Mouse (Mus musculus) thymus, adult 2 months (tissue): Measurements from ENCODE around the gene Wdr83os. TPM values are rescaled to one million over a fixed set of nuclear protein-coding genes. Genes with fewer than 3 reads are reported as not detected.

ENCODE experiments used
- DNase-seq: peaks from one replicate; pipeline ENCODE4 v3.0.0; 2021
- H3K27ac ChIP-seq: fragments of 200-500 bp; 2 replicates; pipeline ENCODE4 v1.5.1; 2012; ENCODE audit warnings: low read length, control low read depth; ENCODE audit not compliant: control insufficient read depth, insufficient read depth
- H3K27me3 ChIP-seq: fragments of 200-500 bp; 2 replicates; pipeline ENCODE4 v1.6.1; 2012; ENCODE audit warnings: mild to moderate bottlenecking, low read length, moderate library complexity, mixed read lengths; ENCODE audit not compliant: control insufficient read depth, insufficient read depth
- H3K36me3 ChIP-seq: fragments of 200-500 bp; 2 replicates; pipeline ENCODE4 v1.6.1; 2012; ENCODE audit warnings: mild to moderate bottlenecking, low read length, moderate library complexity; ENCODE audit not compliant: control insufficient read depth, insufficient read depth
- H3K4me1 ChIP-seq: fragments of 200-500 bp; replicated peaks from 2 replicates; pipeline ENCODE4 v1.6.1; 2012; ENCODE audit warnings: low read length; ENCODE audit not compliant: control insufficient read depth, insufficient read depth
- H3K4me3 ChIP-seq: fragments of 200-500 bp; 2 replicates; pipeline ENCODE4 v1.5.1; 2012; ENCODE audit warnings: mild to moderate bottlenecking, low read length, control low read depth, moderate library complexity; ENCODE audit not compliant: control insufficient read depth, insufficient read depth
- CTCF ChIP-seq: fragments of 200-500 bp; IDR thresholded peaks from 2 replicates; pipeline ENCODE4 v1.5.1; 2012; ENCODE audit warnings: mild to moderate bottlenecking, control low read depth, low read length, moderate library complexity, borderline replicate concordance; ENCODE audit not compliant: control insufficient read depth, poor library complexity, insufficient read depth; ENCODE audit errors: extremely low read depth
- POLR2A ChIP-seq: fragments of 200-500 bp; IDR thresholded peaks from 2 replicates; pipeline ENCODE4 v1.6.1; 2012; ENCODE audit warnings: mild to moderate bottlenecking, low read length, control low read depth, moderate library complexity; ENCODE audit not compliant: control insufficient read depth, poor library complexity, insufficient read depth; ENCODE audit errors: extremely low read depth
- WGBS: fragments of 180-500 bp; shearing (Covaris S2); methylation state at CpG from one replicate; pipeline ENCODE4 v1.1.7; 2018; 5-methylcytosine and 5-hydroxymethylcytosine counted together
- polyA plus RNA-seq: library from polyadenylated mRNA; depleted of rRNA; stranded (reverse); fragments of >200 nt; gene quantifications from 2 replicates; pipeline ENCODE4 v1.2.3, GENCODE M21; 2012

Wdr83os gene
- polyA plus RNA-seq, 1 experiment, result 141 TPM

GRCm38 (mm10) chr8:85059879-85060616, 20.5 kb upstream of the Wdr83os start, which contains the start of gene Fbxw9:
TSS of gene Fbxw9 (plus strand) at chr8:85060055.
- WGBS, result under 1% methylated on average over 53 of the region's 53 CpGs
- no peak for TF ChIP-seq POLR2A
- no peak for TF ChIP-seq CTCF
- no peak within 1 kb of the TSS for H3K27ac ChIP-seq
- H3K4me3 ChIP-seq, result peak within 1 kb of the TSS; percentile 81
- peaks cover 6% of the 10 kb centered on the region for H3K4me1 ChIP-seq
- H3K27me3 ChIP-seq, result no peaks in the 10 kb centered on the region
- peak; percentile 86 for DNase-seq
- H3K36me3 ChIP-seq, result peaks cover 5% of the 10 kb centered on the region

DNA sequence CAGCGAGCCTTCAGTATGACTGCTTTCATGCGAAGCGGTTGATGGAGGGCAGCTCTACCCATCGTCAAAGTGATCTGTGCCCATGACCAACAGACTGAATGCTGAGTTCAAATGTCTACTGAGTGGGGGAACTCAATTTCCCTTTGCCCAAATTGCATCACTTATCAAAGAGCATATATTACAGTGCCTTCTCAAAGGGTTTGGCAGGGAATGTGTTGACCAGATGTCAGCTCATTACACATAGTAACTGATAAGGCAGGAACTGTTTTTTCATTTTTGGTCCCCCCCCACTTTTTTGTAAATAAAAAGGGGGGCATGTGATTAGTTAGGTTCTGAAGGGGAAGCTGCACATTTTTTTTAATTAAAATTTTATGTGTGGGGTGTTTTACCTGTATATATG, 17.9 kb upstream of the Wdr83os start:
- 98% methylated on average over 4 of the region's 4 CpGs for WGBS
- no peak overlapping the region for H3K27ac ChIP-seq
- DNase-seq, result no peak
- TF ChIP-seq CTCF (no peak), POLR2A (no peak)
- H3K36me3 ChIP-seq, result no peaks in the 10 kb centered on the region
- H3K4me1 ChIP-seq, result peaks cover 6% of the 10 kb centered on the region
- no peaks in the 10 kb centered on the region for H3K27me3 ChIP-seq
- H3K4me3 ChIP-seq, result no peak overlapping the region

DNA sequence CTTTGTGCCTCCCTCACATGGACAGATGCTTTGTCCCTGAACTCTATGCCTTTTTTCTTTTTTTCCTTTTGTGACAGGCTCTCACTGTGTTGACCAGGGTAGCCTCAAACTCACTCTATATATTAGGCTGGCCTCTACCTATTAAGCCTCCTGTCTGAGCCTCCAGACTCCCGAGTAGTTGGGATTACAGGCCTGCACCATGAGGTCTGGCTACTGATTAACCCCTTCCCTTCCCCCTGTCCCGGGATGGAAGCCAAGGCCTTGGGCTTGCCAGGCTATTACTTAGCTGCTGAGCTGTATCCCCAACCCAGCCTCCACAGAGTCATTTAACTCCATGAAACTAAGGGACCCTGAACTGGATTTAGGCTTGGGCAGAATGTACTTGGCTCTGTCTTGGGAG, 15.3 kb upstream of the Wdr83os start:
- H3K4me1 ChIP-seq, result peaks cover 5% of the 10 kb centered on the region
- no peaks in the 10 kb centered on the region for H3K27me3 ChIP-seq
- no peak overlapping the region for H3K27ac ChIP-seq
- DNase-seq, result no peak
- no peaks in the 10 kb centered on the region for H3K36me3 ChIP-seq
- WGBS, result 91% methylated on average over 2 of the region's 2 CpGs
- no peak overlapping the region for H3K4me3 ChIP-seq
- no peak for TF ChIP-seq POLR2A

GRCm38 (mm10) chr8:85067155-85067554, 13.4 kb upstream of the Wdr83os start:
- 97% methylated on average over 2 of the region's 2 CpGs for WGBS

GRCm38 (mm10) chr8:85067982-85068381, 12.6 kb upstream of the Wdr83os start, which contains the start of gene Gm5741:
TSS of gene Gm5741 (minus strand) at chr8:85067982.
- H3K36me3 ChIP-seq, result no peaks in the 10 kb centered on the region
- H3K4me3 ChIP-seq, result no peak within 1 kb of the TSS
- no peak within 1 kb of the TSS for H3K27ac ChIP-seq
- peaks cover 10% of the 10 kb centered on the region for H3K4me1 ChIP-seq
- no peak for TF ChIP-seq CTCF
- no peak for TF ChIP-seq POLR2A
- no peaks in the 10 kb centered on the region for H3K27me3 ChIP-seq
- DNase-seq, result no peak

More at GRCm38 (mm10) chr8:85067155-85067554, 13.4 kb upstream of the Wdr83os start:
- TF ChIP-seq CTCF (no peak), POLR2A (no peak)
- no peak for DNase-seq
- H3K27ac ChIP-seq, result no peak overlapping the region
- peaks cover 6% of the 10 kb centered on the region for H3K4me1 ChIP-seq
- no peaks in the 10 kb centered on the region for H3K36me3 ChIP-seq
- no peaks in the 10 kb centered on the region for H3K27me3 ChIP-seq
- no peak overlapping the region for H3K4me3 ChIP-seq

DNA sequence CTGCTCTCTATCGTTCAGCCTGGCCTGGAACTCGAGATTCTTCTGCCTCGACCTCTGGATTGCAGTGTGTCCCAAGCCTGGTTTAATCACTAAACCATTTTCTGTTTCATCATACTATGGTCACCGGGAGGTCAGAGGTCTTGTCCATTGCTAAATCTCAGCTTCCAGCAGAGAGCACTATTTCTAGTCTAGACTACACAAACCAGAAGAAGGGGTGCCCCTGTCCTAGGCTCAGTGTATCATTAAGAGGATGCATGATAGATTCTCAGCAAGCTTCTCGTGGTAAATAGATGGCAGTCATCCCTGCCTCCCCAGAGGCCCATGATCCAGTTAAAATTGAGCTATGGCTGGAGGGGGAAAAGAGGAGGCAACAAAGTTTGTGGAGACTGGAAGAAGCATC, 9.5 kb upstream of the Wdr83os start:
- peaks cover 10% of the 10 kb centered on the region for H3K4me1 ChIP-seq
- H3K27ac ChIP-seq, result no peak overlapping the region
- TF ChIP-seq CTCF, result no peak
- no peak for TF ChIP-seq POLR2A
- DNase-seq, result no peak
- H3K27me3 ChIP-seq, result no peaks in the 10 kb centered on the region
- H3K36me3 ChIP-seq, result peaks cover 13% of the 10 kb centered on the region; the same call in 1 of the 2 replicates
- no peak overlapping the region; the same call in 1 of the 2 replicates for H3K4me3 ChIP-seq
- 90% methylated on average over 5 of the region's 5 CpGs for WGBS
